Mouse (Mus musculus) liver, adult (tissue): ENCODE results near the gene Cbx7.

Experiments used
- GATA4 ChIP-seq: IDR thresholded peaks from 2 replicates; pipeline ENCODE4 v1.6.1; 2014; ENCODE audit warnings: mild to moderate bottlenecking, low read length; ENCODE audit not compliant: insufficient replicate concordance

The Cbx7 gene

GRCm38 (mm10) chr15:79942541-79942940, 28.4 kb downstream of the Cbx7 start:
- no peak for TF ChIP-seq GATA4

GRCm38 (mm10) chr15:79940932-79941331, 30.0 kb downstream of the Cbx7 start:
- no peak for TF ChIP-seq GATA4

DNA sequence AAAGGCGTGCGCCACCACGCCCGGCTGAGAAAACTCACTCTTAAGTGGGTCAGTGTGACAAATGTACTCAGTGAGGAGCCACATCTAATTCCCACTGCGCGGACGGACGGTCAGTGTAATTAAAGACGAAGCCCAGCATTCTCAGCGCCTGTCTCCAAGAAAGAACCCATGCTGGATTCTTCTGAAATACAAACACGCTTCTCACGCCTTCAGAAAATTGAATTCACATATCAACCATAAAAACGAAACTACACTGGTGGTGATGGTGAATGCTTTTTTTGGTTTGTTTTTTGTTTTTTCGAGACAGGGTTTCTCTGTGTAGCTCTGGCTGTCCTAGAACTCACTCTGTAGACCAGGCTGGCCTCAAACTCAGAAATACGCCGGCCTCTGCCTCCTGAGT, 31.0 kb downstream of the Cbx7 start:
- TF ChIP-seq GATA4: no peak

DNA sequence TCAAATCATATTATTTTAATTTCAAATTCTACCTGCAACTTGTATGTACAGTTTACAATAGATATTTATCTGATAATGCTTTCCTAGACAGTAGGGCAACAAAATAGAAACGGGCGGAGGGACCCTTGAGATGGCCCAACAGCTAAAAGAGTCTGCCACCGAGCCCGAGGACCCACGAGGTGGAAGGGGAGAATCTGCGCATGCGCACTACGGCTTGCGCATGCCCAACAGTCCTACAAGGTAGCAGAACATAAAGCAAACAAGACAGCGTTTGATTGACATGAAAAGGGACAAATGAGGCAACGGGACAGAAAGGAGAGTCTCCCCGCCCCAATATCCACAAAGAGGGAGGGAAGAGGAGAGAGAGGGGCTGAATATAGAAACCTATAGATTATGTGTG, 31.9 kb downstream of the Cbx7 start:
- TF ChIP-seq GATA4: no peak

DNA sequence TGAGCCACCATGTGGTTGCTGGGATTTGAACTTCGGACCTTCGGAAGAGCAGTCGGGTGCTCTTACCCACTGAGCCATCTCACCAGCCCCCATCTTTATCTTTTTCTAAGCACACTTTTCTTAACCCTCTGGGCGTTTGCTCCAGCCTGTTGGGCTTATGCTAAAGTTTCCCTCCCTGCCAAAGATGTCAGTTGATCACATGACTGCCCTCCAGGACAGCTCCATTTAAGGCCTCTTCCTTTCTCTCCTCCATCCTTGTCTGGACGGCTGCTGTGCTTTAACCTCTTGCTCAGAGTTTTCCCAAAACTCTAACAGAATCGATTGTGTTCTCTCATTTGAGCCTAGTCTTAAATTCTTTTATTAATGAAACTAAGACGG, 34.6 kb downstream of the Cbx7 start:
- TF ChIP-seq GATA4: no peak

- no peak for TF ChIP-seq GATA4
Observed at GRCm38 (mm10) chr15:79935654-79936373, 35.1 kb downstream of the Cbx7 start.

- TF ChIP-seq GATA4: no peak
Observed at GRCm38 (mm10) chr15:79934776-79935175, 36.1 kb downstream of the Cbx7 start.

DNA sequence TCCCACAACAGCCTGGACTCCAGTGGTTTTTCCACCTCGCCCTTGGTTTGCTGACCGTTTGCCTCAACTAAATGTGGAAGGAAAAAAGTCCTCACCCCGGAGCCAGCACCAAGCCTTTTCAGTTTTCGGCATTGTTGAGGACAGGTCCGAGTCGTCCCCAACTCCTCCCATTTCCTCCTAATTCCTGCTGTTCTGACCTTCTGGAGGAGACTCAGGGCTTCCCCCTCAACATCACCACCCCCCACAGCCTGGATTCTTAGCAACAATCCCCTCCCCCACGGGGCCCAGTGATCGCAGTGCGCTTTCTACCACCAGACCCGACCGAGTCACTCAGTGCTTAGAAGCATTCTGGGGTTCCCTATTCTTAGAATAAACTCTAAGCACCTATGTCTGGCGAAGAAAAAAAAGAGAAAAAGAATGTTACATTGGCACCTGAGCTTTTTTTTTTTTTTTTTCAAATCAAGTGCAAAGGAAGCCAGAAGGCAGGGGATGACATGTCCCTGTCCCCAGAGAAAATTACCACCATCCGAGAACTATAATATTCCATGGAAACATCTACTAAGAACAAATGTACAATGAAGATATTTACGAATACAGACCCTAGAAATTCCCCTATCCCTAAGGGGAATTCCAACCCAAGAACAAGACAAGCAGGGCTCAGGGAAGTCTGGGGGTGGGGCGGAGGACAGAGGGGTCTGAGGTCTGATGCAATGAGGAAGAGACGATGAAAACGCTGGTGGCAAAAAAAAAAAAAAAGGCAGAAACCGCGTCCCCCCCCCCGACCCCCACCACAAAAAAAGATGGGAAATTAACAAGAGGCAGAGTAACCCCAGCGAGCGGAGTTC, 37.0 kb downstream of the Cbx7 start:
- TF ChIP-seq GATA4: no peak

GRCm38 (mm10) chr15:79933052-79933669, 37.8 kb downstream of the Cbx7 start:
- TF ChIP-seq GATA4: no peak

DNA sequence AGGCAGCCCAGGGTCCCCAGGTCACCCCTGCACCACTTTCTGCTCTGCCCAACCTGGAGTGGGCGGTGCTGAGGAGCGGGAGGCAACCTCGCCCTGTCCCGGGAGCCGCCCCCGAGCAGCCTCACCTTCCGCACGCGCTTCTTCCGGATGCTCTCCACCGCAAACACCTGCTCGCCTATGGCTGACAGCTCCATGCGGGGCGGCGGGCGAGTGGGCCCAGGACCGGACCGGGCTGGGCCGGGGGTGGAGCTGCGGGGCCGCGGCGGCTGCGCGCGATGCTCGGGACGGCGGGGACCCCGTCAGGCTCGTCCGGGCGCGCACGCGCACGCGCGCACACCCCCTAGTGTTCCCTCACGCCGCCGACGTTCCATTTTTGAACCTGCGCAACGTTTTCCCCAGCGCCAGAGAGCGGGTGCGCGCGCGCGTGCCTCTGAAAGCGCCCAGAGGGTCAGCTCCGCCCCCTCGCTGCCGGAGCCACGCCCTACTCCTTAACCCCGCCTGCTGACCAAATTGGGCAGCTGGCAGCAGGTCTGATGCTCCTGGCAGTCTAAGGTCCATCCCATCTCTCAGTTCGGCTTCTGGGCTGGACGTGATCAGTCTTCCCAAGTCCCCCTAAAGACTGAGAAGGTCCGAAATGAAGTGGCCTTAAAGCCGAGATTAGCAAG, 38.5 kb downstream of the Cbx7 start:
- no peak for TF ChIP-seq GATA4

- TF ChIP-seq GATA4: no peak
Observed at GRCm38 (mm10) chr15:79931496-79932141, 39.3 kb downstream of the Cbx7 start.

GRCm38 (mm10) chr15:79929734-79930133, 41.2 kb downstream of the Cbx7 start:
- TF ChIP-seq GATA4: no peak

DNA sequence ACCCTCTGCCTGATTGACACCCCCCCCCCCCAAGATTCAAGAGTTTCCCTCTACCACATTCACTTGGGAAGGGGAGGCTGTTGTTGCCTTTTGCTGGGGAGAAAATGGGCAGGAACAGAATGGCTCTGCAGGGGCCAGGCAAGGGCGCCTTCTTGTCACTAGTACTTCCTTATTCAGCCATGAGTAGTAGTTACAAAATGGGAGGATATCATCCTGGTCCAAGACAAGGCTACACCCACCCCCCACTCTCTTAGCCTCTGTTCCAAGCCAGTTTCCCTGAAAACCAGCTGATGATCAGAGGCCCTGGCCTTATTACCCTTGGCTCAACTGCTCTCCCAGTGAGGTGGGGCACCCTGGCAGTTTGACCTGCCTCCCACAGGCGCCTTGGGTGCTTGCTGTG, 42.2 kb downstream of the Cbx7 start:
- TF ChIP-seq GATA4: no peak

- no peak for TF ChIP-seq GATA4
Observed at GRCm38 (mm10) chr15:79928316-79928715, 42.6 kb downstream of the Cbx7 start.

DNA sequence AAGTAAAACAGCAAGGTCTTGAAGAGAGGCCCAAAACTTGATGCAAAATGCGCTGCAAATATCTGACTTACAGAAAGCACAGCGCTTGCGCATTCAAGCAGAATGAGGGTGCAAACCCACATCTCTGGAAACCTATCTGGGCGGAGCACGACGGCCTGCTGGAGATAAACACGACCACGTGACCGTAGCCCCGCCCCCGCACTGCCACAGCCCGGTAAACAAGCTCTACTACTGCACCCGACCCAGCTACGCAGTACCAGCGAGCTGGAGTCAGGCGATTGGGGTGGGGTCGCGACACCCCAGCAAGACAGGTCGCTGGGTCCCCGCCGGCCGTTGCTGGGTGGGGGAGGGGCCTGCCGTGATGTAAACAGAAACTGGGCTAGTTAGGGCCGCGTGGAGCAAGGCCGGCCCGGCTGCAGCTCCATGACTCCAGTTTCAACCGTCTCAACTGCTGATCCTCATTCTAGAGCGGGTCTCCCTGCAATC, 43.2 kb downstream of the Cbx7 start:
- peak; percentile 79; the same call in 1 of the 2 replicates for TF ChIP-seq GATA4
